Mouse (Mus musculus): ENCODE data around the gene Pou2f1. TPM values are rescaled to one million over a fixed set of nuclear protein-coding genes. Genes with fewer than 3 reads are reported as not detected.

The Pou2f1 gene
- total RNA-seq, 2 experiments from 2014 or later: 17.3 to 28.5 TPM

GRCm38 (mm10) chr1:165849458-165850445, 152.7 kb downstream of the Pou2f1 start:
- no peak for ATAC-seq (replicated peaks; ENCODE audit: poor library complexity)

DNA sequence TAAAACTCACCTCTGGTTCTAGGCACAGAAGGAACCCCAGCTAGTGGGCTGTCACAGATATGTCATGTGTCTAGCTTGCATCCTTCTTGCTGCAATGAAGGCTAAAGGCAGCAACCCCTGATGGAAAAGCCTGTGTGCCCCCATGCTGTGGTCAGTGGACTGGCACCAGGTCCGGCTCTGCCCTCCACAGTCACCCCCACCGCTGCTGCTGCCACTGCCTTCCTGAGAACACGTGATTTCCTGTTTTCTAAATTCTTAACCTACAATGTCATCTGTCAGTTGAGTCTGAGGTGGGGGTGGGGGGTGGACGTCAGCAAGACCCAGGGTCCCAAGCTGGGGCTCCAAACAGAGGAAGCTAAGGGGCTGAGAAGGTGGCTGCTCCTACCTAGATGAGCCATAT, 153.6 kb downstream of the Pou2f1 start:
- ATAC-seq (replicated peaks; ENCODE audit: poor library complexity): peak; percentile 14; the same call in 1 of the 2 replicates

GRCm38 (mm10) chr1:165848417-165848816, 154.1 kb downstream of the Pou2f1 start:
- no peak for ATAC-seq (replicated peaks; ENCODE audit: poor library complexity)

GRCm38 (mm10) chr1:165845366-165845765, 157.1 kb downstream of the Pou2f1 start:
- ATAC-seq (replicated peaks; ENCODE audit: poor library complexity): peak; percentile 51

GRCm38 (mm10) chr1:165844956-165845355, 157.5 kb downstream of the Pou2f1 start:
- ATAC-seq (replicated peaks; ENCODE audit: poor library complexity): peak; percentile 34

DNA sequence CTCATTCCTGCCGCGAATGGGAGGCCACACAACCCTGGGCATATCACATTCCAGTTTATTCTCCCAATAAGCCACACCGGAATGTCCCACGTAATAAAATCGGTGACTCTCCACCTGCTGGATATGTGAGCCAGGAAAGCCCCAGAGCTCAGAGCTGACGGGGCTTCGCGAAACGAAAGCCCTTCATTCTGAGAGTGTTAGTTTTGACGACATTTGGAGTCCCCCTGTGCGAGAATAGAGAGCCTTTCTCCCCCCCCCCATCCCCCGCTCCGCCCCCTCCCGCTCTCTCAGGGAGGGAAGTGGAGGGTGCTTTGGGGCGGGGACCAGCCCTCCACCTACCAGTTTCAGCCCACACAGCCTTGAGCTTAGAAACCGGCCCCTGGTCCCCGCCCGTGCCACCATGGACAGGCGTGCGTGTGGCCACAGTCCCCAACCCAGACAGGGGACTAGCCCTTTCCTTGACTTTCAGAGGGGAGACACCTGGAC, 158.0 kb downstream of the Pou2f1 start:
- ATAC-seq (replicated peaks; ENCODE audit: poor library complexity): peak; percentile 19

DNA sequence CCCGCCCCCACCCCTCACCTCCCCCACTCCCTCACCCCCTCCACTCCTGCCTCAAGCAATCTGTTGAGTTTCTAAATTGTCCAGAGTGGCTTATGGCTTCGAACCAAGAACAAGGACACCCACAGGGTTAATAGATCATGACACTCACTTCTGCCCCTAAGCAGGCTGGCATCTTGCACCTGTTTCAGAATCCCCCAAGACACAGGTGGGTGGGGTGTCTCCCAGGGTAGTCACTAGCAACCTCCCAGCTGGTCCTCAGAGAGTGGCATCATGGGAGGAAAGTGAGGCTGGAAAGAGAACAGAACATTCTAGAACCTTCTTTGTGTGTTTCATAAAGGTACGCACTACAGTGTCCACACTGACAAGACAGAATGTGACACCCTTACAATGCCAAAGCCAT, 158.9 kb downstream of the Pou2f1 start:
- no peak for ATAC-seq (replicated peaks; ENCODE audit: poor library complexity)

GRCm38 (mm10) chr1:165842170-165842569, 160.3 kb downstream of the Pou2f1 start:
- ATAC-seq (replicated peaks; ENCODE audit: poor library complexity): no peak

DNA sequence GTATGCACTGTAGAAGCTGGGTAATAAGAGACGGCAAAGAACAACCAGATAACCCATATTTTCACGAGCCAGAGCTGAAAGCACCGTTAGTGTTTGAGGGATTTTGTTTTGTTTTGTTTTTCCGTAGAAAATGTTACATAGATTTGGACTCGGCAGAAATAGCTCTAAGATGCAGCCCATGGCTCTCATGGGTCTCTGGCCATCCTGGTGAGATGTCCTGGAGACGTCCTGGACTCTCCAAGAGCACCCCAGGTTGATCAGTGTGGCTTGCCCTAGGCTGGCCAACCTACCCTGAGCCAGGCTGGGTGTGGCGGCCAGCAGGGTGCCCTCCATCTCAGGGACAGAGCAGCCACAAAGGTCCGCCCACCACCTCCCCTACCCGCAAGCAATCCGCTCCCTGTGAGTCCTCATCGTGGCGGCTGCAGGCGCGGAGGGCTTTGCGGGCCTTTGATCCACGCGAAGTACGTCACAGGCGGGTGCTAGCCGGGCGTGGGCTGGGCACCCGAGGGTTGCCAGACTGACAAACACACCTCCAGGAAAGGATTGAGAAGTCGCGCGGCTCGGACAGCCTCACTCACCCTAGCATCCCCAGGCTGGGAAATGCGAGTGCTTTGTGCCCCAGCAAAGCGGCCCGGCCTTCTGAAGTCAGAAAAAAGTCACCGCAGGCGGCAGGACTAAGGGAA, 161.8 kb downstream of the Pou2f1 start:
- peak; percentile 45 for ATAC-seq (replicated peaks; ENCODE audit: poor library complexity)

DNA sequence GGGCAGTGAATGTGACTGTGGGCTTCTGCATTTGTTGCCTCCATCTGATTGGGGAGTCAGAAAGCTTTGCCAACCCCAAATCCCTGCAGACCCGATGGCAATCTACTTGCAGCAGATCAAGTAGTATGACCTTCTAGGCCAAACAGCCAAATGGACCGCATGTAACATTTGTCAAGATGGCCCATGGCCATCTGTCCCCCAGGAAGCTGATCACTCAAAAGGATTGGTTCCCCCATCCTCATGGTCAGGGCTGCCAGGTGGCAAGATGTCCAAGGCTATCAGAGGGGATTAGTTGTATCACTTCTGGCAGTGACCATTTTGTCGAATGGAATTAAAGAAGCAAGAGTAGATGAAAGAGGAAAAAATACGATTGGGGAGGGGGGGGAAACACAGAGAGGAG, 163.3 kb downstream of the Pou2f1 start:
- no peak for ATAC-seq (replicated peaks; ENCODE audit: poor library complexity)

- ATAC-seq (replicated peaks; ENCODE audit: poor library complexity): no peak
Measured at GRCm38 (mm10) chr1:165837546-165837945, 164.9 kb downstream of the Pou2f1 start.

DNA sequence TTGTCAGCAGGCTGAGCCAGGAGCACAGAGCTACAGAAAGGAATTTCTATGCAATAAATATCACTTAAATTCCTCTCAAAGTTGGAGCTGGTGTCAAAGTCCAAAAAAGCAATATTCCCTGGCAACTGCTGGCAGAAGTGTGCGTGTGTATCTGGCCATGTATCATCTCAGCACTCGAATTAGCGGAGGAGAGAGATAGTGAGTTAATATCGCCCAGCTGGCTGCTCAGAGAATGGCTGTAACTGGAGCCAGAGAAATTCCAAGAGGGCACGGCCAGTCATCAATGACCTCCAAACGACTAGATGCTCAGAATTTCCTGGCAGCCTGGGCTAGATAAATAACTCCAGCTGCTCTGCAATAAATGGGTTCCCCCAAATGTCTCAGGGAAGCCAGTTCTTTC, 166.0 kb downstream of the Pou2f1 start:
- ATAC-seq (replicated peaks; ENCODE audit: poor library complexity): no peak

- ATAC-seq (replicated peaks; ENCODE audit: poor library complexity): no peak
Measured at GRCm38 (mm10) chr1:165834633-165834975, 167.9 kb downstream of the Pou2f1 start.

GRCm38 (mm10) chr1:165833910-165834632, 168.4 kb downstream of the Pou2f1 start:
- ATAC-seq (replicated peaks; ENCODE audit: poor library complexity): peak; percentile 55

- no peak for ATAC-seq (replicated peaks; ENCODE audit: poor library complexity)
Measured at GRCm38 (mm10) chr1:165833244-165833643, 169.2 kb downstream of the Pou2f1 start.

- ATAC-seq (replicated peaks; ENCODE audit: poor library complexity): no peak
Measured at GRCm38 (mm10) chr1:165829890-165830289, 172.6 kb downstream of the Pou2f1 start.

DNA sequence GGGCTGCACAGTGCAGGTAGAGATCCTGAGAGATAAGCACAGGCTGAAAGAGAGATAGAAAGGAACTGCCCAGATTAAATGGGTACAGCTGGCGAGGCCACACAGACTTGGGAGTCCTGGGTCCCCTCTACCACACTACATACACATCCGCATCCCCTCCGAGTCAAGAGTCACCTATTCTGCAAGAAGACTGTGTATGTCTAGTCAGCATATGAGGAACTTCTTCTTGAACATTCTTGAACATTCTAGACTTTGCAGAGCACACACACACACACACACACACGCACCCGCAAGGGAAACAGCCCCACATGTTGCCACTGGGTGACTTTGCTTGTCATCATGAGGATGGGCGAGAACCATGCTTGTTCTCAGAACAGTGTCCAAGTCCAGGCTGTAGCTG, 173.9 kb downstream of the Pou2f1 start:
- ATAC-seq (replicated peaks; ENCODE audit: poor library complexity): no peak

DNA sequence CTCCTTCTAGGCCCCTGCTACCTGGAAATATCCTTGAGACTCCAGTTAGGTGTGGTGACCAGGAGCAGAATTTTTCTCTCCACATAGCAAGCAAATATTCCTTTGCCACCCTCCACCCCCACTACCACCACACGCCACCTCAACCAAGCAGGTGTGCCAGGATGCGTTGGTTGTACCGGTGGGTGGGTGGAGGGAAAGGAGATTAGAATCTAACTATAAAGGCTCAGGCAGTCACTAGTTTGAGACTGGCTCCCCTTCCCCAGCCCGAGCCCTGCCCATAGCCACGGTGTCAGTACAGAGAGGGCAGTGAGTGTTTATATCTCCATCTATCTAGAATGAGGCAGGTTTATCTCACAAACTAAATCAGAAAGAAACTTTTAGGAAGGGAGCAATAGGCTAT, 174.3 kb downstream of the Pou2f1 start:
- ATAC-seq (replicated peaks; ENCODE audit: poor library complexity): no peak

DNA sequence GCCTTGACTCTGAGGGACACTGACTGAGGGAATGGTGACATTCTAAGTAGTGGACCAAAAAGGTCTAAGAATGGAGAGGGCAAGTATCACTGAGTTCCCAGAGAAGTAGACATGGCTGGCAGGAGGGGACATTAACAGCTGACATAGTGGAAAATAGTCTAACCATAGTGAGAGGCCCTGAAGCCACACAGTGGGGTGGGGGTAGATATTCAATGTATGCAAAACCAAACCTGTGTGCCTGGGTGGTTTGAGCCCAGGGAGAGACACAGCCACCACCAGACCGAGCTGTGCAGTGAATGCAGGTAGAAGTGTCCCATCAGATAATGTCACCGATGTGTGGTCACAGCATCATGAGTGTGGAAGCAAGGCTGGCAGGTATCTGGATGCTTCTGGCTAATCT, 180.4 kb downstream of the Pou2f1 start:
- ATAC-seq (replicated peaks; ENCODE audit: poor library complexity): no peak

DNA sequence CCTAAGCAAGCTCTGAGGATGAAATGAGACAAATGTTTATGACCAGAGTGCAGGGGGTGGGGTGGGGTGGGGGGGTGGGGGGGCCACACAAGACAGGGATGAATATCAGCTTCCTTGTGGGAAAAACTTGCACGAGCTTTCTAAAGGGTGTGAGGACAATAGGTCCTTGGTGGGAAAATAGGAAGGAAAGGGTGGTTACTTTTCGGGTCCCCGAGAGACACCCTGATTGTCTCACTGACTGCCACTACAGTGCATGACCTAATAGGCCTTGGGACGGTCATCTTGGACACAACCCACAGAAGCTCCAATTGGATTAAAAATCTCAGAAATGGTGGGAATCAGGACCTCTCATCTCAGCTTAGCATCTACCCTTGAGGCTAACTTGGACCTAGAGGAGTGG, 183.3 kb downstream of the Pou2f1 start:
- no peak for ATAC-seq (replicated peaks; ENCODE audit: poor library complexity)

DNA sequence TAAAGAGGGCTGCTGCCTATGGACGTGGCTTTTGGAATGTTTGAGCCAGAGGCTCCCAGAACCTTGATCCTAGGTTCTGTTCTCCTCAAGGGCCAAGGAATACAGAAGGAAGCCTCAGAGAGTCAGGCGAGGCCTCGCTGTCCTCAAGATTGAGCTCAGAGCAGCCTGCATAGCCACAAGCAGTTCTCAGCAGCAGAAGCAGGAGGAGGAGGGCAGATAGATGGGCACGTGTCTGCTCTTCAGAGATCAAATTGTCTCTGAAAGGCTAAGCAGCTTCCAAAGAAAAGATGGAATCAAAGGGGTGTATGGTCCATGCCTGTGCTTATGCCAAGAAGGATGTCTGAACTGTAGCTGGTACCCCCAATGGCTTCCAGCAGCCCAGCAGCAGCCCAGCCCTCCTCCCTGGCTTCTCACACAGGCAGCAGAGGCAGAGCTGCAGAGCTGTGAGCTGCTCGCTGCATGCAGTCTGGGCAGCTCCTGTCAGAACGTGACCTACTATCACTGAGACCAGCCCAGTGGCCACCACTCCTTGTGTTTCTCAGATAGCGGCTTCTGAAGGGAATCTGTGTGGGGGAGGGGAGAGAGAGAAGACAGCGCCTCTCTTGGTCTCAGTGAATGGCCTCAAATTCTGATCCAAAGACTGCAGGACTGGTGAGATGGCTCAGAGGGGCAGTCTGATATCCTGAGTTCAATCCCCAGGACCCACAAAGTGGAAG, 184.2 kb downstream of the Pou2f1 start:
- ATAC-seq (replicated peaks; ENCODE audit: poor library complexity): peak; percentile 90

Measured in megakaryocyte progenitor cell, adult 5-6 weeks (primary cell).